In genomic region chr11:115975083-115975420, GRCm38 (mm10) we compare ENCODE assay signal across 8 mouse cellular contexts. TPM values are rescaled to one million over a fixed set of nuclear protein-coding genes. Genes with fewer than 3 reads are reported as not detected.
DNase-seq lines count a peak whose midpoint lies in the region; ATAC-seq lines count a peak whose summit lies in the region.

No protein-coding gene starts in this region.

- no peaks in the 10 kb centered on the region for H3K36me3 ChIP-seq in megakaryocyte, embryonic 14.5 days (replicated peaks; ENCODE audit: low read length)
- no peaks in the 10 kb centered on the region for H3K36me3 ChIP-seq in liver, embryonic 11.5 days (ENCODE audit: control insufficient read depth, insufficient read depth, low read length)
- no peaks in the 10 kb centered on the region for H3K36me3 ChIP-seq in stomach, embryonic 16.5 days (ENCODE audit: control insufficient read depth, insufficient read depth, low read length)

- peak overlapping the region; percentile 69 for H3K4me2 ChIP-seq in liver, embryonic 11.5 days
- peak overlapping the region; percentile 71 for H3K4me2 ChIP-seq in stomach, embryonic 16.5 days (ENCODE audit: low read depth, low read length)

- H3K4me3 ChIP-seq in megakaryocyte, embryonic 14.5 days (replicated peaks) = peak overlapping the region; percentile 90
- H3K4me3 ChIP-seq in liver, embryonic 11.5 days (ENCODE audit: low read depth, low read length) = peak overlapping the region; percentile 44
- peak overlapping the region; percentile 57 for H3K4me3 ChIP-seq in stomach, embryonic 16.5 days (replicated peaks; ENCODE audit: low read length)

- ATAC-seq in megakaryocyte, adult 5-6 weeks (ENCODE audit: poor library complexity, severe bottlenecking) = no peak
- ATAC-seq in liver, embryonic 11.5 days (replicated peaks; ENCODE audit: low FRiP score) = no peak
- ATAC-seq in stomach, embryonic 16.5 days (ENCODE audit: insufficient read depth, low FRiP score) = no peak

- H3K9me3 ChIP-seq in megakaryocyte, embryonic 14.5 days = no peaks in the 10 kb centered on the region
- no peaks in the 10 kb centered on the region for H3K9me3 ChIP-seq in liver, embryonic 11.5 days (ENCODE audit: control insufficient read depth, low read length)
- no peaks in the 10 kb centered on the region for H3K9me3 ChIP-seq in stomach, embryonic 16.5 days (replicated peaks; ENCODE audit: control insufficient read depth, low read length)

- 4% methylated on average over 18 of the region's 18 CpGs for WGBS in liver, embryonic 11.5 days
- WGBS in stomach, embryonic 16.5 days = 3% methylated on average over 18 of the region's 18 CpGs

- peaks cover 30% of the 10 kb centered on the region for H3K4me1 ChIP-seq in megakaryocyte, embryonic 14.5 days
- H3K4me1 ChIP-seq in liver, embryonic 11.5 days (replicated peaks; ENCODE audit: control insufficient read depth, insufficient read depth, low read length) = peaks cover 5% of the 10 kb centered on the region; the same call in 1 of the 2 replicates
- H3K4me1 ChIP-seq in stomach, embryonic 16.5 days (ENCODE audit: control insufficient read depth, insufficient read depth, low read length) = peaks cover 14% of the 10 kb centered on the region

- H3K27ac ChIP-seq in liver, embryonic 11.5 days (ENCODE audit: low read depth, low read length) = no peak overlapping the region
- H3K27ac ChIP-seq in stomach, embryonic 16.5 days (ENCODE audit: low read length) = peak overlapping the region; percentile 65

- peak; percentile 74 to 77 for DNase-seq in cerebellum, postnatal 10 days
- no peak for DNase-seq in cerebellum, adult 11-12 months
- no peak for DNase-seq in liver, embryonic 11.5 days (ENCODE audit: low spot score)
- DNase-seq in right cerebral cortex, postnatal 4 days = no peak
- no peak for DNase-seq in thymus, postnatal 0 days (ENCODE audit: low spot score)

- H3K27me3 ChIP-seq in megakaryocyte, embryonic 14.5 days (replicated peaks) = peaks cover 82% of the 10 kb centered on the region
- H3K27me3 ChIP-seq in liver, embryonic 11.5 days (replicated peaks; ENCODE audit: control insufficient read depth, insufficient read depth, low read length) = peaks cover 51% of the 10 kb centered on the region
- H3K27me3 ChIP-seq in stomach, embryonic 16.5 days (ENCODE audit: control insufficient read depth, insufficient read depth, low read length) = peaks cover 16% of the 10 kb centered on the region

- H3K9ac ChIP-seq in liver, embryonic 11.5 days (ENCODE audit: low read depth, low read length) = 0 out of 2 replicates have a peak overlapping the region, but pooled peaks have one; percentile 39
- peak overlapping the region; percentile 77 for H3K9ac ChIP-seq in stomach, embryonic 16.5 days (ENCODE audit: low read length)

RNA-seq across cellular contexts. Expression of gene Itgb4, which starts 0.5 kb away (rescaled TPM):
- polyA plus RNA-seq in megakaryocyte, embryonic 14.5 days (2012; ENCODE audit: insufficient read depth, low replicate concordance) = 5.6 and 6.9 TPM in 2 replicates
- total RNA-seq in megakaryocyte, adult 5-6 weeks (2015) = 0.09 TPM in 1 of 2 replicates, not detected in the other
- total RNA-seq in megakaryocyte, adult 5-6 weeks (2017) = not detected in 2 replicates
- polyA plus RNA-seq in liver, embryonic 11.5 days (2014; fragmentation: Nextera tagmentation; extraction: Ambion mirVana) = 0.60 and 0.77 TPM in 2 replicates
- 18.9 and 24.4 TPM in 2 replicates for polyA plus RNA-seq in stomach, embryonic 16.5 days (2015; fragmentation: Nextera tagmentation; extraction: Ambion mirVana)
- polyA plus RNA-seq in thymus, postnatal 0 days (2015; fragmentation: Nextera tagmentation; extraction: Ambion mirVana) = 7.8 TPM in 2 replicates

RNA-seq across cellular contexts. Expression of gene Galk1, which starts 37.5 kb away (rescaled TPM):
- polyA plus RNA-seq in megakaryocyte, embryonic 14.5 days (2012; ENCODE audit: insufficient read depth, low replicate concordance) = 197 and 238 TPM in 2 replicates
- total RNA-seq in megakaryocyte, adult 5-6 weeks (2015) = 4.6 and 5.0 TPM in 2 replicates
- 10.4 and 10.8 TPM in 2 replicates for total RNA-seq in megakaryocyte, adult 5-6 weeks (2017)
- polyA plus RNA-seq in liver, embryonic 11.5 days (2014; fragmentation: Nextera tagmentation; extraction: Ambion mirVana) = 299 and 304 TPM in 2 replicates
- polyA plus RNA-seq in stomach, embryonic 16.5 days (2015; fragmentation: Nextera tagmentation; extraction: Ambion mirVana) = 186 and 187 TPM in 2 replicates
- 182 and 188 TPM in 2 replicates for polyA plus RNA-seq in thymus, postnatal 0 days (2015; fragmentation: Nextera tagmentation; extraction: Ambion mirVana)

RNA-seq across cellular contexts. Expression of gene Recql5, which starts 41.8 kb away (rescaled TPM):
- polyA plus RNA-seq in megakaryocyte, embryonic 14.5 days (2012; ENCODE audit: insufficient read depth, low replicate concordance) = 9.5 and 10.4 TPM in 2 replicates
- 13.2 and 19.9 TPM in 2 replicates for total RNA-seq in megakaryocyte, adult 5-6 weeks (2015)
- total RNA-seq in megakaryocyte, adult 5-6 weeks (2017) = 19.9 and 22.5 TPM in 2 replicates
- 19.8 and 22.9 TPM in 2 replicates for polyA plus RNA-seq in liver, embryonic 11.5 days (2014; fragmentation: Nextera tagmentation; extraction: Ambion mirVana)
- polyA plus RNA-seq in stomach, embryonic 16.5 days (2015; fragmentation: Nextera tagmentation; extraction: Ambion mirVana) = 19.5 and 19.7 TPM in 2 replicates
- polyA plus RNA-seq in thymus, postnatal 0 days (2015; fragmentation: Nextera tagmentation; extraction: Ambion mirVana) = 16.8 and 18.9 TPM in 2 replicates

RNA-seq across cellular contexts. Expression of gene Sap30bp, which starts 42.0 kb away (rescaled TPM):
- 13.5 and 14.4 TPM in 2 replicates for polyA plus RNA-seq in megakaryocyte, embryonic 14.5 days (2012; ENCODE audit: insufficient read depth, low replicate concordance)
- 18.6 and 22.6 TPM in 2 replicates for total RNA-seq in megakaryocyte, adult 5-6 weeks (2015)
- total RNA-seq in megakaryocyte, adult 5-6 weeks (2017) = 158 and 190 TPM in 2 replicates
- polyA plus RNA-seq in liver, embryonic 11.5 days (2014; fragmentation: Nextera tagmentation; extraction: Ambion mirVana) = 36.5 and 39.9 TPM in 2 replicates
- polyA plus RNA-seq in stomach, embryonic 16.5 days (2015; fragmentation: Nextera tagmentation; extraction: Ambion mirVana) = 32.0 and 35.2 TPM in 2 replicates
- polyA plus RNA-seq in thymus, postnatal 0 days (2015; fragmentation: Nextera tagmentation; extraction: Ambion mirVana) = 47.2 and 48.8 TPM in 2 replicates

RNA-seq across cellular contexts. Expression of gene H3f3b, which starts 52.7 kb away (rescaled TPM):
- 819 and 908 TPM in 2 replicates for polyA plus RNA-seq in megakaryocyte, embryonic 14.5 days (2012; ENCODE audit: insufficient read depth, low replicate concordance)
- 756 and 808 TPM in 2 replicates for total RNA-seq in megakaryocyte, adult 5-6 weeks (2015)
- 735 and 795 TPM in 2 replicates for total RNA-seq in megakaryocyte, adult 5-6 weeks (2017)
- 1,141 and 1,182 TPM in 2 replicates for polyA plus RNA-seq in liver, embryonic 11.5 days (2014; fragmentation: Nextera tagmentation; extraction: Ambion mirVana)
- 1,496 and 1,592 TPM in 2 replicates for polyA plus RNA-seq in stomach, embryonic 16.5 days (2015; fragmentation: Nextera tagmentation; extraction: Ambion mirVana)
- 2,823 and 2,911 TPM in 2 replicates for polyA plus RNA-seq in thymus, postnatal 0 days (2015; fragmentation: Nextera tagmentation; extraction: Ambion mirVana)

Comparison
In these comparisons a context has a peak if more than half of its experiments do, and no peak if none do; other contexts are left out.
1. DNase-seq: peak in cerebellum, postnatal 10 days (2 of 2); none in cerebellum, adult 11-12 months (single experiment), liver, embryonic 11.5 days (single experiment), right cerebral cortex, postnatal 4 days (single experiment) and thymus, postnatal 0 days (single experiment).
2. Peak in every context shown above with its lines, with median percentiles within 50 percentile points of each other: H3K4me3 ChIP-seq.